Mouse (Mus musculus) gastrocnemius, postnatal 10 days (tissue): ENCODE measurements at regions not wholly inside any gene's neighbourhood (a gene's known extent, or its start where the extent isn't known, plus 50 kb on each side); places are given as distances from the start of the nearest gene placed in this dataset.

Source experiments
- DNase-seq: peaks from one replicate; pipeline ENCODE4 v3.0.0; 2021; ENCODE audit warnings: mixed read lengths

GRCm38 (mm10) chr10:126176759-126177473 lies 210.9 kb downstream of the Lrig3 start:
- no peak for DNase-seq

DNA sequence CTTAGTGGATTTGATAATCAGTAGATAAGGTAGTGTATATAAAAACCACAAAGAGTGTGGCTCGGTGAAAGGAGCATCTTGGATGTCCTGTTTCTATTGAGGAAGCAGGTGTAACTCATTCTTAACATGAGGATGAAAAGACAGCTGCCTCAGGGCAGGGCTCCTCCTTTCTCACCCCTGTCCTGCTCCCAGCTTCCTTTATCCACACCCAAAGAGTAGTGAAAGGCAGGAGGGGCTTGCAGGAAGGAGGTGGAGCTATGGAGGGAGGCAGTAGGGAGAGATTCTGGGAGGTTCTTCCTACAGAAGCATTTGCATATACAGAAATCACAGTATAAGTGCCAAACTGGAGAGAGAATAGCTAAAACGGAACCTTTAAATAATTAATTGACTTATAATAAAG lies 216.4 kb downstream of the Lrig3 start:
- no peak for DNase-seq

DNA sequence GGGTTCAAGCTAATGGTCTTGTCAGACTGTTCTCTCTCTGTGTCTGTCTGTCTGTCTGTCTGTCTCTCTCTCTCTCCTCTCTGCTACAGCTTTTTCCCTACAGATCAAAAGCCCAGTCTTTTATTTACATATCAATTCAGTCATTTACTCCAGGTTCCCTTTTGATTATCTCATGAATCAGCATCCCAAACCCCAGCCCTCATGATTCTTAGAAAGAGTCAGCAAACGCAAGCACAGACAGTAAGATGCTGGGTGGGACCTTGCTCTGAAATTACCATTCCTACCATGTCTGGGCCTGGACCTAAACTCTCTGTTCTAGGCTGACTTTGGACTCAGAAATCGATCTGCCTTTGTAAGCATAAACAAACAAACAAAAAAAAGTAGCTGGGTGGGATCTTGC lies 218.0 kb downstream of the Lrig3 start:
- no peak for DNase-seq

DNA sequence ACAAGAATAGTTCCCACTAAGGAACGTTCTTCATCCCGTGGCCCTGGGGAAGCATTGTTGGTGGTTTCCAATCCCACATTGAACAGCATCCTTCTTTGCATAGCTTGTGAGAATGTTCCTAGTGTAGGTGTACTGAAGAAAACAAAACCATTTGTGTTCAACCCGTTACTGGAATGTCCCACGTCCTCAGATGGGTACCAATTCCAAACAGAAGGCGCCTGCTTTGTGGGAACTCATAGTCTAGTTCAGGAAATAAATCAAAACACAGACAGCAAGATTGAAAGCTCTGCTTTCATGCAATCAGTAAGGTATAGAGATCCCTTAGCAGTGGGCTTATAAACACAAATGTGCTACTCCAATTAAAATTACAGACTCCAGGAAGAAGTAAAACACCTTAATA lies 219.4 kb downstream of the Lrig3 start:
- DNase-seq, result no peak

- DNase-seq, result no peak
Observed at GRCm38 (mm10) chr10:126186086-126186485, 220.1 kb downstream of the Lrig3 start.

DNA sequence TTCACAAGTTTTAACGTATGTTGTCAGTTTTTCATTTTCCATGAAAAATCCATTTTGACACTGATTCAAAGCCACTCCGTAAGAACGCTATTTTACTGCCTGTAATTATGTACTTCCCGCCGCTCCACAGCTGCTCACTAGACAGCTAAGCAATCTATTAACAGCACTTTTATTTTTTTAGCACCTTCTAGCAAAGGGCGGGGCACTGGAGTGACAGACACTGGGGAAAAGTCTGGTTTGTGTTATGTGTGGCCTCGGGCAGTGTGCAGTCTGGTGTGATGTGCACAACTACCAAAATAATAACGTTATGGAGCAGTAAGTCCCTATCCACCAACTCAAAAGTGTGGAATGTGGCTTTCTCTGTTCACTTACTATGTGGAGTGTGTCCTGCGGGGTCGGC lies 223.0 kb downstream of the Lrig3 start:
- DNase-seq, result no peak
